Mouse (Mus musculus) CH12.LX (cell line): ENCODE data around the gene Enpp6.

Experiments
- CTCF ChIP-seq, 2 experiments: IDR thresholded peaks in 1 of 2; conservative IDR thresholded peaks in 1 of 2; 2 replicates each; pipeline ENCODE4 v1.5.1; 2011 to 2012; ENCODE audit warnings: low read depth in 2 of 2, low read length in 2 of 2, improper control_type of control experiment in 1 of 2, inconsistent platforms in 1 of 2, mild to moderate bottlenecking in 1 of 2, moderate library complexity in 1 of 2
- E2F4 ChIP-seq: IDR thresholded peaks from 2 replicates; pipeline ENCODE4 v1.6.1; 2011; ENCODE audit warnings: low read depth, low read length, improper control_type of control experiment; ENCODE audit not compliant: insufficient replicate concordance
- EP300 ChIP-seq: IDR thresholded peaks from 2 replicates; pipeline ENCODE4 v1.6.1; 2011; ENCODE audit warnings: low read length, improper control_type of control experiment
- HCFC1 ChIP-seq: IDR thresholded peaks from 2 replicates; pipeline ENCODE4 v1.6.1; 2012; ENCODE audit warnings: low read depth, mild to moderate bottlenecking, inconsistent platforms, low read length, improper control_type of control experiment
- MAX ChIP-seq: IDR thresholded peaks from 2 replicates; pipeline ENCODE4 v1.6.1; 2011; ENCODE audit warnings: low read length, improper control_type of control experiment
- PAX5 ChIP-seq: IDR thresholded peaks from 2 replicates; pipeline ENCODE4 v1.6.1; 2012; ENCODE audit warnings: low read length, inconsistent platforms, mixed read lengths
- POLR2A ChIP-seq: IDR thresholded peaks from 2 replicates; pipeline ENCODE4 v1.6.1; 2011; ENCODE audit warnings: low read depth, mild to moderate bottlenecking, improper control_type of control experiment, low read length
- SIN3A ChIP-seq: IDR thresholded peaks from 2 replicates; pipeline ENCODE4 v1.6.1; 2012; ENCODE audit warnings: low read length, improper control_type of control experiment, inconsistent platforms
- SMC3 ChIP-seq: IDR thresholded peaks from 2 replicates; pipeline ENCODE4 v1.6.1; 2011; ENCODE audit warnings: low read depth, low read length, improper control_type of control experiment
- TCF12 ChIP-seq: IDR thresholded peaks from 2 replicates; pipeline ENCODE4 v1.6.1; 2014; ENCODE audit warnings: low read depth, mild to moderate bottlenecking, inconsistent platforms, low read length, improper control_type of control experiment
- USF1 ChIP-seq: IDR thresholded peaks from 2 replicates; pipeline ENCODE4 v1.6.1; 2014; ENCODE audit warnings: low read depth, mild to moderate bottlenecking, inconsistent platforms, low read length, improper control_type of control experiment
- ZKSCAN1 ChIP-seq: IDR thresholded peaks from 2 replicates; pipeline ENCODE4 v1.6.1; 2012; ENCODE audit warnings: low read depth, inconsistent platforms, low read length, improper control_type of control experiment, borderline replicate concordance

GRCm38 (mm10) chr8:46977376-46977775 lies 9.3 kb upstream of the Enpp6 start:
- no peak for TF ChIP-seq ZKSCAN1
- TF ChIP-seq CTCF (conservative IDR thresholded peaks at IDR 0.05 in 1 of 2, IDR thresholded peaks at IDR 0.05 in 1 of 2; ENCODE audit: low read depth in 2 of 2, low read length in 2 of 2): no peak
- no peak for TF ChIP-seq USF1
- TF ChIP-seq POLR2A: no peak
- TF ChIP-seq E2F4: no peak
- no peak for TF ChIP-seq TCF12
- TF ChIP-seq PAX5: no peak
- no peak for TF ChIP-seq SIN3A
- no peak for TF ChIP-seq EP300
- no peak for TF ChIP-seq MAX
- no peak for TF ChIP-seq HCFC1
- no peak for TF ChIP-seq SMC3
